Mouse (Mus musculus): ENCODE measurements at regions not wholly inside any gene's neighbourhood (a gene's known extent, or its start where the extent isn't known, plus 50 kb on each side); places are given as distances from the start of the nearest gene placed in this dataset.

GRCm38 (mm10) chr12:112349676-112350318 lies 139.5 kb upstream of the A530016L24Rik start:
- H3K27me3 ChIP-seq: peaks cover 5% of the 10 kb centered on the region
- ATAC-seq: no peak
- DNase-seq (ENCODE audit: low read depth, low spot score): no peak
- in situ Hi-C loops (cut with MboI; ENCODE audit: low pct_unique_long_range_greater_than_20kb): no loop called here
- TF ChIP-seq CTCF (IDR thresholded peaks at IDR 0.05): no peak
- ChIA-PET POLR2A (no interaction called here), CTCF (no interaction called here)

DNA sequence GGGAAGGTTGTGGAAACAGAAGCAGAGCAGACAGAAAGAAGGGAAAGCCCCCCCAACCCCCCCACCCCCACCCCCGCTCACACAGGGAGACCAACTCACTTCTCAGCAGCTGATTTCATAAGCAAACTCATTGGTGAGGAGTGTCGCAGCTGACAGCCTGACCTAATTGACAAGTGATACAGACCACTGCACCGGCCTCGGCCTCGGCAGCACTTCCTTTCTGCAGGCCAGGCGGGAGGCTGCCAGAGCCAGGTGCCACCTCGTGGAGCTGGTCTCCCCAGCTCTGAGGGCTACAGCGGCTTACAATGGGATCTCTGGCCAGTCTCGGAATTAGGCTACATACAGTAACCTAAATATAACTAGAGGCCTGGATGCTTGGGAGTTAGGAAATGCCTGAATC lies 138.5 kb upstream of the A530016L24Rik start:
- in situ Hi-C loops (cut with MboI; ENCODE audit: low pct_unique_long_range_greater_than_20kb): no loop called here
- DNase-seq (ENCODE audit: low read depth, low spot score) (no peak), ATAC-seq (no peak)
- ChIA-PET POLR2A (no interaction called here), CTCF (no interaction called here)
- peaks cover 8% of the 10 kb centered on the region for H3K27me3 ChIP-seq
- no peak for TF ChIP-seq CTCF (IDR thresholded peaks at IDR 0.05)

GRCm38 (mm10) chr12:112363349-112363748 lies 125.9 kb upstream of the A530016L24Rik start:
- in situ Hi-C loops (cut with MboI; ENCODE audit: low pct_unique_long_range_greater_than_20kb): no loop called here
- no peak for TF ChIP-seq CTCF (IDR thresholded peaks at IDR 0.05)
- ATAC-seq (no peak), DNase-seq (ENCODE audit: low read depth, low spot score) (no peak)
- peaks cover 7% of the 10 kb centered on the region for H3K27me3 ChIP-seq
- POLR2A ChIA-PET: no interaction called here
- CTCF ChIA-PET: no interaction called here

DNA sequence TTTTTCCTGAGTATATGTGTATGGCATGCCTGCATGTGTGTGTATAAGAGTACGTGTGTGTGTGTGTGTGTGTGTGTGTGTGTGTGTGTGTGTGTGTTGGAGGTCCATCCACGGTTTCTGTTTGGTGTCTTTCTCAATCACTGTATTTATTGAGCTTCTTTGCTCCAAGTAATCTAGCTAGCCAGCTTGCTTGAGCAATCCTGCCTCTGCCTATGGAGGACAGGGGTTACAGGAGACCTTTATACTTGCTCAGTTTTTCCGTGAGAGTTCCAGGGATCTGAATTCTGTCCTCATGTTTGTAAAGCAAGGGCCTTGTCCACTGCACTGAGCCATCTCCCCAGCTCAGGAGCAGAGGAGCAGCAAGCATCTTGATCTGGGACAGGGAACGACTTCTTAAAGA lies 122.0 kb upstream of the A530016L24Rik start:
- in situ Hi-C loops (cut with MboI; ENCODE audit: low pct_unique_long_range_greater_than_20kb): no loop called here
- DNase-seq (ENCODE audit: low read depth, low spot score) (no peak), ATAC-seq (no peak)
- CTCF ChIA-PET: no interaction called here
- TF ChIP-seq CTCF (IDR thresholded peaks at IDR 0.05): no peak
- POLR2A ChIA-PET: no interaction called here
- H3K27me3 ChIP-seq: no peaks in the 10 kb centered on the region

DNA sequence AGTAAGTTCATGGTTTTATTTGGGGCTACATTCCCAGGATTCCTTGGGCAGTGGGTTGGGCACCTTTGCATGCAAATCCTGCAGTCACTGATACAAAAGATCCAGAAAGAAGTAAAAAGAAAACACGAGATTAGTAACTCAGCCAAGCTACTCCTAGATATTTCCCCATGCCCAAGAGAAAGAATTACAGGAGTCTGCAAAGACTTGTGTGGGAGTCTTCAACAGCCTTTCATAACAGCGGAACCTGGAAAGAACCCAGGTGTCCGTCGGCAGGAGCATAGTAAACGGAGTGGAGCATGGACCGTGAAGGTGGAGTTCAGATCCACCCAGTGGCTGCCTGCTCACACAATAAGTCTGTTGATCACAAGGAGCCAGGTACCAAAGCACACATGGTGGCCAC lies 121.1 kb upstream of the A530016L24Rik start:
- in situ Hi-C loops (cut with MboI; ENCODE audit: low pct_unique_long_range_greater_than_20kb): no loop called here
- CTCF ChIA-PET: no interaction called here
- DNase-seq (ENCODE audit: low read depth, low spot score) (no peak), ATAC-seq (no peak)
- no peaks in the 10 kb centered on the region for H3K27me3 ChIP-seq
- TF ChIP-seq CTCF (IDR thresholded peaks at IDR 0.05): no peak
- POLR2A ChIA-PET: no interaction called here

DNA sequence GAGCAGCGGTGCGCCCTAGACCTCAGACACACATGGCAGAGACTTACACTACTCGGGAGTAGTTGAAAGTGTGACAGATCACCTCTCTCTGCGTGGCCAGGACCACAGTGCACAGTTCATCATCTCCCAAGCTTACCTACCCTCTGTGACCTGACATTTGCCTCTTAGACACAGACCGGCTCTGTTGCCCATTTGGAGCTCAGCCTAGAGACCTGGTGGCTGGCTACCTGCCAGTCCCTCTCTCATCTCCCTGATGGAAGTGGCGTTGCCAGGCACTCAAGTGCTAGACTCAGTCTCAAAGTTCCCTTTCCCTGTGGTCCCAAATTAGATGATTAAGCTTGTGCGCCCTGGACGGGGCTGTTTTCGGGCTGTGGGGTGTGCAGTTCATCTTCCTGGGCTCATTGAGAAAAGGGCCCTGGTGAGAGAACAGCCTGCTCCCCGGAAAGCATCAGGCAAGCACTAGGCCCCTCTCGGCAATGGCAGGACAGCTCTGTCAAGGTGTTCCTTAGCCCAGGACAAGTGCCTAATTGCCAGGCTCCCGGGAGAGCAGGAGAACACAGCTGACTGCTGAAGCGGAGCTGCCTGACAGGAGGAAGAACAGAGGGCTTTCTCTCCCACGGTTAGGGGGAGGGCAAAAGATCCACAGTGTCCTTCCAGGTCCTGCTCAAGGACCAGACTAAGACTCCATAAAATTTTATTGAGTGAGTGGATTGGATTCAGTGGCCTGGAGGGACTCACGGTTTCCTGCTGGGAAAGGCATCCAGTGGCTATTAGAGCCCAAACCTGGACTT lies 119.5 kb upstream of the A530016L24Rik start:
- ATAC-seq: no peak
- no peak for TF ChIP-seq CTCF (IDR thresholded peaks at IDR 0.05)
- no peak for DNase-seq (ENCODE audit: low read depth, low spot score)
- in situ Hi-C loops (cut with MboI; ENCODE audit: low pct_unique_long_range_greater_than_20kb): no loop called here
- ChIA-PET CTCF (no interaction called here), POLR2A (no interaction called here)
- no peaks in the 10 kb centered on the region for H3K27me3 ChIP-seq

GRCm38 (mm10) chr12:112372234-112373050 lies 116.8 kb upstream of the A530016L24Rik start:
- no peak for TF ChIP-seq CTCF (IDR thresholded peaks at IDR 0.05)
- no peaks in the 10 kb centered on the region for H3K27me3 ChIP-seq
- ATAC-seq (no peak), DNase-seq (ENCODE audit: low read depth, low spot score) (no peak)
- ChIA-PET CTCF (no interaction called here), POLR2A (interaction anchor here (0.6 kb wide), 1 partner anchor 1409 kb away, joined by 3 read pairs; no protein-coding TSS in a partner anchor)
- in situ Hi-C loops (cut with MboI; ENCODE audit: low pct_unique_long_range_greater_than_20kb): no loop called here

DNA sequence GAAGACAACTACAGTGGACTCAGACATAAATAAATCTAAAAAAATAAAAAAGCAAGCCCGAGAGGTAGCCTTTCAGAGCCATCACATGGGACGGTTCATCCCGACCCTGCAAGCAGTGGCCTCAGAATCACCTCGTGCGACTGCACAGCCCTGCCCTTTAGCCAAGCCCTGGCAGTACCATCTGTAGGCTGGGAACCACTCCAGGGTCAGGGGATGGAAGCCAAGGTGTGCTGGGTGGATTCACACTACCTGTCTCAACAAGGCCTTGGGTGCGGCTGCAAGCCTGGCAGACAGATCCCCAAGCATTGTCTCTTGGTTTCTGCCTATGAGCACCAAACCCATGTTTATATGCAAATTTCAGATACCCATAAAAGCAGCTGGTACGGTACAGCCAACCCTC lies 115.3 kb upstream of the A530016L24Rik start:
- H3K27me3 ChIP-seq: no peaks in the 10 kb centered on the region
- no peak for ATAC-seq
- in situ Hi-C loops (cut with MboI; ENCODE audit: low pct_unique_long_range_greater_than_20kb): no loop called here

DNA sequence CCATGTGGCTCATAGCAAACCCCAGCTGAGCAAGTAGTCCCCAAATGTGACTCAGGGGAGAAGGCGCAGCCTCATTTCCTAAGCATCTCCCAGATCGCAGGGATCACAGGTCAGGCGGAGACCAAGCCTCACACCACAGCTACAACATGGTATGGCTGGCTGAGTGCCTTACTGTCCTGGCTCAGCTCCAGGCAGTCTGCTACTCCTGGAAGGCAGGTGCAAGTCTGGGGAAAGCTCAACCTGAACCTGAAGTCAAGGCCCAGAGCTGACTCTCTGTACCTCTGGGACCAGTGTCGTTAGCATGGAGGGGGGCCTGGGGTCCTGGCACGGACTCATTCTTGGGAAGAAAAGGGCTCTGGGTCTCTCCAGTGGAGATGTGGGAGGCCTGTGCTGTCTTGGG lies 113.0 kb upstream of the A530016L24Rik start:
- ChIA-PET POLR2A (no interaction called here), CTCF (no interaction called here)
- TF ChIP-seq CTCF (IDR thresholded peaks at IDR 0.05): no peak
- H3K27me3 ChIP-seq: no peaks in the 10 kb centered on the region
- ATAC-seq: no peak
- DNase-seq (ENCODE audit: low read depth, low spot score): peak; percentile 9
- in situ Hi-C loops (cut with MboI; ENCODE audit: low pct_unique_long_range_greater_than_20kb): no loop called here

More for the DNA sequence above, 115.3 kb upstream of the A530016L24Rik start:
- ChIA-PET CTCF (no interaction called here), POLR2A (no interaction called here)
- no peak for DNase-seq (ENCODE audit: low read depth, low spot score)
- no peak for TF ChIP-seq CTCF (IDR thresholded peaks at IDR 0.05)

DNA sequence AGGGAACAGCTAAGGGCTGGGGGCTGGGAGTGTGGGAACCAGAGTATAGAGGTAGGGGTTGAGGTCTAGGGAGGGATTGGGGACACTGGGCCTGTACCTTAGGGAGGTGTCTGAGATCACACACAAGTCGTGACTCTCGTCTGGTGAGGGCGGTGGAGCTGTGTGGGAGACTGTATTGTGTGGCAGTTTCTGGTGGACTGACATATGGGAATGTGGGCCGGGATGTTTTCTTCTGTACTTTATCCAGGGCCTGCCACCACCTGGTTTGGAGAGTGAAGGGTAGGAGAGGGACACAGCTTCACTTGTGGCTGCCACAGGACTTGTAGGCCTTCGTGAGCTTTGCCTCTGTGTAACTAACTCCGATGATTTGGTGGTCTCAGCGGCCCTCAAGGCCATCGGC lies 112.5 kb upstream of the A530016L24Rik start:
- POLR2A ChIA-PET: no interaction called here
- CTCF ChIA-PET: no interaction called here
- ATAC-seq: no peak
- in situ Hi-C loops (cut with MboI; ENCODE audit: low pct_unique_long_range_greater_than_20kb): no loop called here
- no peak for TF ChIP-seq CTCF (IDR thresholded peaks at IDR 0.05)
- peaks cover 4% of the 10 kb centered on the region for H3K27me3 ChIP-seq
- DNase-seq (ENCODE audit: low read depth, low spot score): no peak

Measured in Patski (cell line).